Mouse (Mus musculus) thymus, postnatal 0 days (tissue): Measurements from ENCODE around the gene Mdfic. TPM values are rescaled to one million over a fixed set of nuclear protein-coding genes. Genes with fewer than 3 reads are reported as not detected.

Experiments
- DNase-seq: peaks from one replicate; pipeline ENCODE4 v3.0.0-alpha.2; 2015; ENCODE audit warnings: low spot score
- polyA plus RNA-seq: library from polyadenylated mRNA; unstranded; fragments of >200 nt; fragmentation: Nextera tagmentation; extraction: Ambion mirVana; gene quantifications from 2 replicates; pipeline ENCODE4 v1.2.1, GENCODE M21; 2015

The Mdfic gene
- polyA plus RNA-seq, 1 experiment from 2014 or later, result 2.2 TPM

DNA sequence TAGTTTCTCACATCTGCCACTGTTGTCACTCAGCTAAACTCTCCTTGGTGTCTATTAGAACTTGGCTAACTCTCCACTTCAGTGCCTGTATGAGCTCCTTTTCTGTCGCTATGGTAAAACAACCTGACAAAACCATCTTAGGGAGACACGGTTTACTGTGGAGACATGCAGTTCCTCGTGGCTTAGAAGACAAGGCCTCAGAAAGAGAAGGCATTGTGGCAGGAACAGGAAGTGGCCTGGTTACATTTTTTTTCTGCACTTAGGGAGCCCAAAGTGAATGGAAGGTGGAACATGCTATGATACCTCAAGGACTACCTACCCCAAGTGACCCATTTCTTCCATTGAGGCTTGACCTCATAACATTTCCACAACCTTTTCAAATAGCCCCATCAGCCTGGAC lies 18.7 kb downstream of the Mdfic start:
- peak; percentile 47 for DNase-seq

GRCm38 (mm10) chr6:15742591-15743149 lies 22.2 kb downstream of the Mdfic start:
- DNase-seq, result no peak

DNA sequence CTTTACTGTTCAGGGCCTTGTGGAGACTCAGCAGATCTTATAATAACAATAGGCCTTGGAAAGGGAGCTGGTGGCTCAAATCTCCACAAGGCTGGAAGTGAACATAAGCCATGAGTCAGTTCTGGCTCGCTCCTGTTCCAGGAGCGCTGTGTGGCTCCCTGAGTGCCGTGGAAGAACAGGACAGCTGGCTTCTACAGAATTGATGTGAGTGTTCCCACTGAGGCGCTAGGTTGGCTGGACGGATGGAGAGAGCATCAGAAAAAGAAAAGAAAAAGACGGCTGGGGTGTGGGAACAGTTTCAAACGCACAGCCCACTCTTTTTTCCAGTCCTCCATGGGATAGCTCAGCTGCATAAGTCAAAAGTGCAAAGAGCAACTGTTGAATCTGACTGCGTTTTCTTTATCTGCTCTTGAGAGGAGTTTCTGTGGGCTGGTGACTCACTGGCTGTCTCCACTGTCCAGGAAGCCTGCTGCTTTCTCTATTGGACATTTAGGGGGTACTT lies 22.9 kb downstream of the Mdfic start:
- DNase-seq, result no peak

GRCm38 (mm10) chr6:15743793-15744192 lies 23.3 kb downstream of the Mdfic start:
- DNase-seq, result no peak

GRCm38 (mm10) chr6:15745313-15745712 lies 24.9 kb downstream of the Mdfic start:
- DNase-seq, result no peak

DNA sequence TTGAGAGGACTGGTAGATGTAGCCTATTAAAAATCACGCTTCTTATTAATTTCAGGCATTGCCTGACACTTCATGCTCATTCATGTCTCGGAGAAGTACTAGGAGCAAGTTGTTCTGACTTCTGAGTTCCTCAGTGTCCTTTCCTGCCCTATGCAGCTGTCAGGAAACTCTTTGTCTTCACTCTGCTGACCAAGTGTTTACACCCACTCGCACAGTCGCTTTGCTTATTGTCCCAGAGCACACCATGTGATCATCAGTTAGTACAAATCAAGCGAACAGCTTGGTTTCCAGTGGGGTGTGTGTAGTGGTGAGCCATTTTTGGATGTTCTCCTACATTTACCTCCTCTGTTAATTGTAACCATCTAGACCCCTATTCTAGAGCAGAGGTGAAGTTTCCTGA lies 25.4 kb downstream of the Mdfic start:
- DNase-seq, result no peak

DNA sequence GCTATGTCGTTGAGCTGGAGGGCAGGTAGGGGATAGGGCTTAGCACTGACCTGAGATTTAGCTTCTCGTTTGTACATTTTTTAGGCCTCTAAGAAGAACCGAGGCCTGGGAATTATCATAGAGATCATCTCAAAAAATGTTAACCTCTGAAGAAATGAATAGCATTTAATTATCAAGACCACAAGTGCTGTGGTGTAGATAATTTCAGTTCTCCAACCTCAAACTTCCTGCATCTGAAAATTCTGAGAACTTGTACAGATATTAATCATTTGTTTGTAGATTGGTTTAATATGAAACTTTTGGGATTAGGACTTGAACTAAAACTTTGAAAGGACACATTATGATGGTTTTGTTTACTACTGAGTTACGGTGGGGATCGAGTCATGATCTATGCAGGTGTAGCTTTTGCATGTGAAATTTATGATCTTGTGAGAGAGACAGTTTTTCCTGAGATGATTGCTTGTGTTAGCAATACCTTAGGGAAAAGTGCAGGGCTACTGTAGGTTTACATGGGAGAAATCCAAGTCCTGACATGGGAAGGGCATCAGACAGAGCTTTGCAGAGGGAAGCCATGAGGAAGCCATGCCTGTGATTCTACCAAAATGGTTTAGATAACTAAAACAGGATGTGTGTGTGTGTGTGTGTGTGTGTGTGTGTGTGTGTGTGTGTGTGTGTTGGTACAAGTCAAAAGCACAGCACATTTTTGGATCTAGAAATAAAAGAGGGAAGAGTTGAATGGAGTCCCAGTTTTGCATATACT lies 27.1 kb downstream of the Mdfic start:
- peak; percentile 34 for DNase-seq

DNA sequence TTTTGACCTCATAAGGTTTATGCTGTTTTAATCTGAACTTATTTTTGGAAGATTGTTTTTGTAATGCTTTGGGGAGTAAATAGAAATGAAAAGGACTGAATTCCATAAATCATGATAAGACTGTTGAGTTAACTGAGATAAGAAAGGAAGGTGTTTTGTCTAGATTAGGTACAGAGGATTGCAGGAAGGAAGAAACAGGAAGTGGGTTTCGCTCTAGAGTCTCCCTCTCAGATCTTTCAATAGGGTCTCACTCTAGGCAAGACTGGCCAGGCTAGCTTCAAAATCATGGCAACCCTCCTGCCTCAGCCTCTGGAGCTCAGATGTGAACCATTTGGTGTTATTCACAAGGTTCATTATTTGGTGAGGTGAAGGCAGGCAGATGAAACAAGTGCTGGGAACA lies 27.8 kb downstream of the Mdfic start:
- DNase-seq, result peak; percentile 15

GRCm38 (mm10) chr6:15748943-15749342 lies 28.5 kb downstream of the Mdfic start:
- DNase-seq, result peak; percentile 52

GRCm38 (mm10) chr6:15750101-15750500 lies 29.6 kb downstream of the Mdfic start:
- DNase-seq, result no peak

- no peak for DNase-seq
These were observed 30.9 kb downstream of the Mdfic start for GRCm38 (mm10) chr6:15751375-15751774.

DNA sequence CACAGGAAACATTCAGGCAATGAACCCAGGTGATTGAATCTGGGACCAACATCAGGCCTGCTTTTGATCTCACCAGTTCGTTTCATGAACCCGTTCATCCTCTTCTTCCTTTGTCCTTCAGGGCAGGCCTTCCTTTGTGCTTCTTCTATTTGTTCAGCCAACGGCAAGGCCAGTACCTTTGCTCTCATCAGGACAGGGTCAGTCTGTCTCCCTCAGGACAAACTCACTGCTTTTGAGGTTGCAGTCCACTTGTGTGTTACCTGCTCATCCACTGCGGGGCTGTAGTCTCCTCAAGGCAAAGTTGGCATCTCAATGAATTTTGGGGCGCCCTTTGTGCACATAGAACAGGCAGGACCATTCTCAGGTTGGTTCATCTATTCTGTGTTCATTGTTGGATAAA lies 31.7 kb downstream of the Mdfic start:
- DNase-seq, result no peak

- no peak for DNase-seq
These were observed 32.7 kb downstream of the Mdfic start for GRCm38 (mm10) chr6:15753208-15753607.

DNA sequence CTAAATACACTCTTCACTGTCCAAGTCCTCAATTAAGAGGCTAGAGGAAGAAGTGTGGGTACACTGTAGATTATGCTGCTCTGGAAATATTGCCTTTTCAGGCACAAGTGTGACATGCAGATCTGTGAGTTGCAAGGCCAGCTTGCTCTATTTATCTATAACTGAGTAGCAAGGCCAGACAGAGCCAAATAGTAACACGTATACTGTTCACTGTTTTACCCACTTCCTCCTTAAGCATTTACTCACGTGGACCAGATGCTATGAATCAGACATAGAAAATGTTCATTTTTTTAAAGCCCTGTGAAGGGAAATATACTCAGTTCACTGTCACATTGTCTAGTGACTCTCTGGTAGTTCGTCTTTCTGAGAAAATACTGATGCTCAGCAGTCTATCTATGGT lies 37.9 kb downstream of the Mdfic start:
- DNase-seq, result no peak

- no peak for DNase-seq
These were observed 40.3 kb downstream of the Mdfic start for GRCm38 (mm10) chr6:15760750-15761149.

- no peak for DNase-seq
These were observed 43.6 kb downstream of the Mdfic start for GRCm38 (mm10) chr6:15764039-15764438.

- DNase-seq, result no peak
These were observed 47.0 kb downstream of the Mdfic start for GRCm38 (mm10) chr6:15767460-15767859.

DNA sequence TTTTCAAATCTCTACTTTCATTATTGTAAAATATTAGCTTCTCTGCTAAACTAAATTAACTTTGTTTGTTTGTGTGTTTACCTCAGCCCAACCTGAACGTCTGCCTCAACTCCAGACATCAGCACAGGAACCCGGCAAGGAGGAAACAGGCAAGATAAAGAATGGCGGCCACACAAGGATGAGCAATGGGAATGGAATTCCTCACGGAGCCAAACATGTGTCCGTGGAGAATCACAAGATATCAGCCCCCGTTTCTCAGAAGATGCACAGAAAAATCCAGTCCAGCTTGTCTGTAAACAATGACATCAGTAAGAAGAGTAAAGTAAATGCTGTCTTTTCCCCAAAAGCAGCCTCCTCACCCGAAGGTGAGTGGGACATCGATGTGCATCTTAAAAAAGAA lies 49.7 kb downstream of the Mdfic start:
- DNase-seq, result no peak

- DNase-seq, result no peak
These were observed 56.6 kb downstream of the Mdfic start for GRCm38 (mm10) chr6:15777070-15777469.

DNA sequence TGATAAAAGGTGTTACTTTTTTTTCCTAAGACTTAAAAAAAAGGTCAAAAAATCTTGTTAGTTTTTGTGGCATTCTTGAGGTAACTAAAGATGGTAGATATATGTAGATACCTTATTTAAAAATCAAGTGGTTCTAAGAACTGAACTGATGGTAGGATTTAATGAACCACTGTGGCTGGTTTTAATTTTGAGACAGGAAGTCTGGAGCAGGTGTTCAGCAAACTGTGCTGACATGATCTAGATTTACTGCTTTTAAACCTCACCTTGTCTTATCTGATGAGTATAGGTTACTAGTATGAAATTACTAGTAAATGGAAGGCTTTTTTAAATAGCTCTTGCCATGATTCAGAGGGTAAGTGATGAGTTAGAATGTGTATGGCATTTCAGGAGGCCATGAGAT lies 59.7 kb downstream of the Mdfic start:
- DNase-seq, result peak; percentile 7

DNA sequence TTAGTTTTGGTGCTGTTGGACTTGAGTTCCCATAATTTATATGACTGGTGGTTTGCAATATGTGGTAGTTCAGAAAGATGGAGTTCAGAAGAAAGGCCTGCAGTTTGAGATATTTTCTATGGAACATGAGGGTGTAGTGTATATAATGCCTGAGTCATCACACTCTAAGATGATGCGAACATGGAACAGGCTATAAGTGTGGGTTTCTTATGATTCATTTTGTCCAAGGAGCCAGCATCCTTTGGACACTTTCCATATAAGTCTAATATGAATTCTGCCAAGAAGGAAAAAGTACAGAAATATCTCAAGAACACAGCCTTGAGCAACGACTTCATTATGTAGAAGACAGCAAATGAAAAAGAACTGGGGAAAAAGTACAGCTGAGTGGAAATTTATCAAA lies 60.2 kb downstream of the Mdfic start:
- no peak for DNase-seq

DNA sequence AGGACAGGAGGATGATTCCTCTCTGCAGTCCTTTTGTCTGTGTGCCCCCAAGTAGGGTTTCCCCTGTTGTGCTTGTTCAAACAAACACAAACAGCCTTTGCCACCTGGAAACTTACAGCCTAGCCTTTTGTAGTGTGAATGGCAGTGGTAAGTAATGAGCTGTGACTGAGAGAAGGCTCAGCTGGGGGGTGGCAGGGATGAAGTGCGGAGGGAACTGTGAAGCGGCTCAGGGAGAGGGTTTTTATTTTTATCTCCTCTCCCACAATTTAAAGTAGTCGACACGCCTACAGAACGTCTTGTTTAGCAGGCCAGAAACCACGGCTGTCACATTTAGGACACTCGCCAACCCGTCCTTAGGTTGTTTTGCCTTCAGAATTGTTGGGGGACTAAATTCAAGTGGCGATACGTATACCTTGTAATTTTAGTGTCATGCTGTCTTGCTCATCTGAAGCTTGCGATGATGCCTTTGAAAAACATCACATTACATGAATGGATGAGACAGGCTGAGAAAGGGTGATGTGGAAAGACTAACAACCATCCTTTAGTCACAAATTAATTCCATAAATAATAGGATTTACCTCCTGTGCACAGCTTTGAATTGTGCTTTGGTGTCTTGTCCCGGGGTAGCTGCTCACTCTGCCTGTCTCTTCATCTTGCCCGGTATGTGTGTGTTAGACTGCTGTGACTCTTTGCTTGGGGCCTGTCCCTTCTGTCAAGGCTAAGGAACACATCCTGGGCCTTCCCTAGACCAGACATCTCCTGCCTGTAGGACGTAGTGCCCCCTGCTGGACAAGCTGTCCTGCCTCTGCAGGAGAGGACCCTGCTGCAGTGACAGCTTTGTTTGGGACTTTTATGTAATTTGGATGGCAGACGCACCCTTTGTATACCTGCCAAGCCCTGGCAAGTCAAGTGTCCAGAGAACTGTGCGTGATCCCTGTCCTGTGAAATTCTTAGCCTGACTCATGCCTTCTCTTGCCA lies 69.4 kb downstream of the Mdfic start:
- DNase-seq, result peak; percentile 75
